Mouse (Mus musculus): ENCODE data around the gene Gm20388. TPM values are rescaled to one million over a fixed set of nuclear protein-coding genes. Genes with fewer than 3 reads are reported as not detected.

The Gm20388 gene
- total RNA-seq, 2 experiments from 2014 or later: 2.4 to 2.6 TPM

GRCm38 (mm10) chr8:124391191-124391590 lies 4480.6 kb downstream of the Gm20388 start:
- Histone ChIP-seq H3K4me3 (no peak overlapping the region), H3K27ac (peak overlapping the region; percentile 93)
- no peak for DNase-seq (ENCODE audit: extremely low spot score in 1 of 2, low spot score in 2 of 2)
- TF ChIP-seq CTCF (IDR thresholded peaks at IDR 0.05): no peak
- intact Hi-C loops (cut with DNase I): no loop called here

GRCm38 (mm10) chr8:124392271-124393012 lies 4481.8 kb downstream of the Gm20388 start:
- intact Hi-C loops (cut with DNase I): no loop called here
- H3K4me3 ChIP-seq: no peak overlapping the region
- no peak for TF ChIP-seq CTCF (IDR thresholded peaks at IDR 0.05)
- H3K27ac ChIP-seq: peak overlapping the region; percentile 93
- DNase-seq (ENCODE audit: extremely low spot score in 1 of 2, low spot score in 2 of 2): no peak

- TF ChIP-seq CTCF (IDR thresholded peaks at IDR 0.05): no peak
- H3K4me3 ChIP-seq: no peak overlapping the region
- H3K27ac ChIP-seq: peak overlapping the region; percentile 93
- intact Hi-C loops (cut with DNase I): no loop called here
- DNase-seq (ENCODE audit: extremely low spot score in 1 of 2, low spot score in 2 of 2): no peak
Observed at GRCm38 (mm10) chr8:124393013-124393412, 4482.4 kb downstream of the Gm20388 start.

- DNase-seq (ENCODE audit: extremely low spot score in 1 of 2, low spot score in 2 of 2): no peak
- H3K4me3 ChIP-seq: no peak overlapping the region
- peak; percentile 54 for TF ChIP-seq CTCF (IDR thresholded peaks at IDR 0.05)
- intact Hi-C loops (cut with DNase I): no loop called here
- peak overlapping the region; percentile 93; the same call in 1 of the 2 replicates for H3K27ac ChIP-seq
Observed at GRCm38 (mm10) chr8:124393927-124394326, 4483.3 kb downstream of the Gm20388 start.

GRCm38 (mm10) chr8:124394951-124395350 lies 4484.3 kb downstream of the Gm20388 start:
- H3K27ac ChIP-seq: peak overlapping the region; percentile 78
- no peak overlapping the region for H3K4me3 ChIP-seq
- no peak for DNase-seq (ENCODE audit: extremely low spot score in 1 of 2, low spot score in 2 of 2)
- intact Hi-C loops (cut with DNase I): loop anchor here (5.0 kb wide), 2 partner anchors 37 to 177 kb away; no protein-coding TSS in a partner anchor
- TF ChIP-seq CTCF (IDR thresholded peaks at IDR 0.05): no peak

Small RNAs within 50 kb of the gene (microRNA-seq; reads per million reads assigned to microRNA genes)
- gene Gm22715 (0 reads per million in 2 experiments), gene Gm24366 (0 reads per million in 2 experiments), gene Gm27530 (0 reads per million in 2 experiments), gene Mir1967 (0 reads per million in 2 experiments), gene Mir6396 (0 reads per million in 2 experiments), gene Mir7079 (0 to 0.49 reads per million in 2 experiments), gene Mir7080 (149 to 197 reads per million in 2 experiments), gene Mir7237 (0.49 to 1.4 reads per million in 2 experiments), gene Mir7687 (0.96 to 2.2 reads per million in 2 experiments)

Other genes with a start within 250 kb of the Gm20388 start
- 10 to 100 TPM in 1 of 2 experiments, 1 to 10 TPM in 1; 9.7 to 10.6 TPM for gene Wfdc1, start 244.5 kb upstream of the Gm20388 start, total RNA-seq (2021)
- 1 to 10 TPM; 1.8 to 2.3 TPM for gene Atp2c2, start 210.8 kb upstream of the Gm20388 start, total RNA-seq (2021)
- 10 to 100 TPM; 13.6 to 13.7 TPM for gene Tldc1, start 132.4 kb upstream of the Gm20388 start, total RNA-seq (2021)
- 10 to 100 TPM; 60.1 to 61.4 TPM for gene Cotl1, start 70.3 kb upstream of the Gm20388 start, total RNA-seq (2021)
- 1 to 10 TPM; 7.2 to 8.9 TPM for gene Klhl36, start 48.6 kb upstream of the Gm20388 start, total RNA-seq (2021)
- gene Usp10, start 481 bp upstream of the Gm20388 start, total RNA-seq (2021): 10 to 100 TPM; 86.4 to 88.9 TPM
- 1 to 10 TPM; 2.3 to 3.4 TPM for gene Crispld2, start 81.6 kb downstream of the Gm20388 start, total RNA-seq (2021)
- 10 to 100 TPM; 33.5 to 38.5 TPM for gene Zdhhc7, start 190.6 kb downstream of the Gm20388 start, total RNA-seq (2021)
- gene 6430548M08Rik, start 203.3 kb downstream of the Gm20388 start, total RNA-seq (2021): 100 to 1,000 TPM; 234 to 249 TPM